Mouse (Mus musculus) thymus, adult 2 months (tissue): ENCODE data around the gene Cdsn.

Experiments used
- CTCF ChIP-seq: fragments of 200-500 bp; IDR thresholded peaks from 2 replicates; pipeline ENCODE4 v1.5.1; 2012; ENCODE audit warnings: mild to moderate bottlenecking, control low read depth, low read length, moderate library complexity, borderline replicate concordance; ENCODE audit not compliant: control insufficient read depth, poor library complexity, insufficient read depth; ENCODE audit errors: extremely low read depth
- POLR2A ChIP-seq: fragments of 200-500 bp; IDR thresholded peaks from 2 replicates; pipeline ENCODE4 v1.6.1; 2012; ENCODE audit warnings: mild to moderate bottlenecking, low read length, control low read depth, moderate library complexity; ENCODE audit not compliant: control insufficient read depth, poor library complexity, insufficient read depth; ENCODE audit errors: extremely low read depth

- TF ChIP-seq CTCF (no peak), POLR2A (no peak)
Measured at GRCm38 (mm10) chr17:35543412-35543861, 8.5 kb upstream of the Cdsn start.
